Mouse (Mus musculus) cerebellum, adult 9-10 months (tissue): Measurements from ENCODE around the gene Fam102a.
A peak's percentile ranks its signal among the peaks of the same experiment; 100 is the strongest.

Source experiments
- DNase-seq: peaks from one replicate; pipeline ENCODE4 v3.0.0; 2022

The Fam102a gene

DNA sequence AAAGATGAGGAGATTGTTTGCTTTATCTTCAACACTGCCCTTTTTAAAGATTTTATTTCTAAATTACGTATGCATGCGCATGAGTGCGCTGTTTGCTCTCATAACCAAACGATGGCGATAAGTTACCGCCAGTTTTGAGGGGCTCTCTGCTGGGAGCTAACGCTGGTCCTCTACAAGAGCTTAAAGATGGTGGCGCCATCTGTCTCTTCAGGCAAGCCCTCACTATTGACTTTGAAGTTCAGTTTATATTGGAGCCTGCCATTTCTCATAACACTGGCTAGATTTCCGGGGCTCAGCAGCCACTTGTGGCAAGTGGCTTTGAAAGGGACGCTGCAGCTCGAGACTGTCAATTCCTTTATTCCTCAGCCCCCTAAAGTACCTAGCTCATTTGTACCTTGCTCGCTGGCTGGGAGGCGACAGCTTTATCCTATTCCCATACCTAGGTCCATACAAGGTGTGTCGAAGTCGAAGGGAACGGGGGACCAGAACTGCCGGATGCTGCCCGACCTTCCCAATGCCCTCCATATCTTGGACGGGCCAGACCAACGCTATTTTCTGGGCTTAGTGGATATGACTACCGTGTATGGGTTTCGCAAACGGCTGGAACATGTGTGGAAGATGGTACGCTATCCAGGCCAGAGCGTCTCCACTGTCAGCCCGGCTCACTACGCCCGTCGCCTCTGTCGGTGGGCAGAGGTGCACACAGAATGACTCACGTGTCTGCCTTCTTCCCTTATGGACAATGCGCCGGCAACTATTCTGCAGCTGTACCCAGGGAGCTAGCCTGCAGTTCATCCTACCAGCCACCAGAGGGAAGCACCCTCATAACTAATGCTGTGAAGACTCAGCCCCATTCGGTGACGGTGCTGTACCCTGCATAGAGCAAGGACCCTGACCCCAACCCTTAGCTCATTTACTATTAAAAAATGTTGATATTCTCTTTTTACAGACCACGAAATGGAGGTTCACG is 48.0 kb downstream of the Fam102a start:
- DNase-seq: peak; percentile 95

DNA sequence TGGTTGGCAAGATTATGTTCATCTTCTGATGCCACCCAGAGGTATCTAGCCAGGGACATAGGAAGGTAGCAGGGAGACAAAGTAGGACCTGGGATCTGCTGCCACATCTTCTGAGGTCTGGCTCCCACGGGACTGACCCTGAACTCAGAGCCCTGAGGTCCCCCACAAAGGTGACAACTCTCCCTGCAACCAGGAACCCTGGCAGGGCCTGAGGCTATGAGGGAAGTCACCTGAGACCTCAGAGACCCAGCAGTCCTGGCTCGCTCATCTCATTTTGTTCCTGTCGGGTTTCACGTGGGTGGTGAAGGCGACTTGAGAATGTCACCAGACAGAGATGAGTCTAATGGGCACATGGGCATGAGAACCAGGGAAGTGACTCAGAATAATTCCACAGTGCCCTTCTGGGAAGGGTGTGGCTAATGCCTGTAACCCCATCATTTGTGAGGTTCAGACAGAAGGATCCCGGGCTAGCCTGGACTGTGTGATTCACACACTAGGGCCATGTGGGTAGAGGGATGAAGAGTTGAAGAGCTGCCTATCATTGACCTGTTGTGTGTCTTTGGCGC is 50.1 kb downstream of the Fam102a start:
- DNase-seq: no peak

- peak; percentile 92 for DNase-seq
Measured at GRCm38 (mm10) chr2:32586871-32587351, 51.8 kb downstream of the Fam102a start, which contains the start of gene St6galnac4. Gene St6galnac4, plus strand, starts transcription at chr2:32587095.

DNA sequence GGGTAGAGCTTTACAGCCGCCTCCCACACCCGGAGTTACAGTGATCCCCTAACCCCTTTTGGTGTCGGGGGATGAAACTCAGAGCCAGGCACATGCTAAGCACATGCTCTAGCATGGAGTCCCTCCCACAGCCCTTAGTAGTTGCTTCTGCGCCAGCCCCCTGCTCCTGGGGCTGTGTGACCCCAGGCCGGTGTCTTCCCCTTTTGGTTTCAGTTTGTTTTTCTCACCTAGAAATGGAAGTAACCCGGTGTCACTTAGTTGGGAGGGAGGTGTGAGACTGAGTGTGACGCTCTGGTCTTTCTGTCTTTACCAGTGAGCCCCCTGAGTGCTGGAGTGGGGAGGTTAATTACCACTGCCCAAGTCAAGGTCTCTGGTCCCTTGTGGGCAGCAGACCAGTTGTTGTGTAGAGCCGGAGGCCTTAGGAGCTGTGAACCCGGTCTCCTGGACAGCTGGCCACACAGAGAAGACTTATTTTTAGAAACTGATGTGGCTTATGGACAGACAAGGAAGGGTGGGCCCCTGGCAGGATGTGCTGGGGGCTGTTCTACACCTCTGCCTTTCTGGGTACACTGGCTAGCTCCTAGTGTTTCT is 52.7 kb downstream of the Fam102a start:
- DNase-seq: no peak

DNA sequence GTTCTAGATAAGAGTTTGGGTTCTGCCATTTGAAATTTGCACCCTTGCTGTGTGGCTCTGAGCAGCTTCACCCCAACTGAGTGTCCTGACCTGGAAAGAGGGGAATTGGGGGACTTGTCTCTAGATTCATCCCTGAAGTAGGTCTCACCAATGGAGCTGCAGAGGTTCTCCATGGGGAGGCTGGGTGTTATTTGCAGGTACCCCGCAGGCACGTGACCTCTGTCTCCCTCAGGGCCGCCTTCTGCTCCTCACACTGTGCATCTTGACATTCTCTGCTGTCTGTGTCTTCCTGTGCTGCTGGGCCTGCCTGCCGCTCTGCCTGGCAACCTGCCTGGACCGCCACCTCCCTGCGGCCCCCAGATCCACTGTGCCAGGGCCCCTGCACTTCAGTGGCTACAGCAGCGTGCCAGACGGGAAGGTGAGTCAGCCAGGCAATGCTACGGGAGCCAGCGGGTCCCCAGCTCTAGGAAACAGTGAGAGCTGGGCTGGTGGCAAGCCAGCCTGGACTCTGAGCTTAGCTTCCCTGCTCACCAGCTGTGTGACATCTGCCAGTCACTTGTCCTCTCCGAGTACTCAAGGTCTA is 54.2 kb downstream of the Fam102a start:
- peak; percentile 91 for DNase-seq

- no peak for DNase-seq
Measured at GRCm38 (mm10) chr2:32590224-32590623, 55.1 kb downstream of the Fam102a start.

- no peak for DNase-seq
Measured at GRCm38 (mm10) chr2:32591249-32591648, 56.1 kb downstream of the Fam102a start.

- DNase-seq: peak; percentile 97
Measured at GRCm38 (mm10) chr2:32596725-32597124, 61.6 kb downstream of the Fam102a start.

DNA sequence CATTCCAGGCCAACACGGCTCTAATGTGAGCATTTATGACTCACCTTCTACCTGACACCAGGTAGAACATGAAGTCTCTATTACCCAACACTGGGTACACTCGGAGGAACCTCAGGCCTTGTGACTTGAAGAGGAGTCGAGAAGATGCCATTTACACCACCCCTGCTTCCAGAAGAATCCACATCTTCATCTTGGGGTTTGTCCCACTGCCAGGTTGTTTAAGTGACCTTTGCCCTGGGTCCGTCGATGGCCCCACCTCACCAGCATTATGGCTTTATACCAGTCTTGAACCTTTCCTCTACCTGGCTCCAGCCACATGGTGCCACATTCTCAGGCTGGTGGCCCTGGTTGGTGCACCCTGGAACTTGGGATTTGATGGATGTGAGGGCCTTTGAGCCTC is 62.1 kb downstream of the Fam102a start:
- DNase-seq: peak; percentile 68

DNA sequence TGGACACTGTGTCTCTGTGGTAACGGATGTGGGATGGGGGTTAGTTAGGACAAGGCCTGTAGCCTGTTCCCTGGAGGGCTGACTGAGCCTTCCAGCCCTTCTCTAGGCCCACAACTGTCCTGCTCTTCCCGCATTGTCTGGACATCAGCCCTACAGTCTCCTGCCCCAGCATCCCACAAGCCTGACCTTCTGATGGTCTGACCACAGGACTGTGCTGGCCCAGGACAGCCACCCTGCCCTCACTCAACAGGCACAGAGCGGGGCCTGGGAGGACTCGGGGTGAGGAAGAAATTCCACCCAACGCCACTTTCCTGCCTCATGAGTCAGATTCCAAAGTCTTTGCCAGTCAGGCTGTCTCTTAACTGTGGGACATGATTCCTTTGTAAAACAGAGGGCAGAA is 62.6 kb downstream of the Fam102a start:
- DNase-seq: no peak

DNA sequence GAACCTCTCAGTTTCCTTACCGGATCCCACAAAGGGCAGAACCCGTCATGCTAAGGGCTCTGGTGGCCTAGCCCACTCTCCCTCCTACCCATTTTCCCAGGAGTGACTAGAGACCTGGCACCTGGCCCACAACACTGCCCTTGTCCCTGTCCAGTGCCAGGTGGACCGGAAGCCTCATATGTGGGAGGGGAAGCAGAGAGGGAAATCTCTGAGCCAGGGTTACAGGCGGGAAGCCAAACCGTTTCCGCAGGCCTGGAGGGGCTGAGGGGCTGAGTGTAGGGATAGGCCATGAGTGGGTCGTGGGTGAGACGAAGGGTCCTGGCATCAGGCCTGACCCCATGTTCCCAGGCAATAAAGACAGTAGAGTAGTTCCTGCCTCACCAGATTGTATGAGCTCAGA is 63.4 kb downstream of the Fam102a start:
- DNase-seq: peak; percentile 80

- DNase-seq: no peak
Measured at GRCm38 (mm10) chr2:32599409-32599808, 64.3 kb downstream of the Fam102a start, which contains the start of gene St6galnac6. Gene St6galnac6, plus strand, starts transcription at chr2:32599709.

DNA sequence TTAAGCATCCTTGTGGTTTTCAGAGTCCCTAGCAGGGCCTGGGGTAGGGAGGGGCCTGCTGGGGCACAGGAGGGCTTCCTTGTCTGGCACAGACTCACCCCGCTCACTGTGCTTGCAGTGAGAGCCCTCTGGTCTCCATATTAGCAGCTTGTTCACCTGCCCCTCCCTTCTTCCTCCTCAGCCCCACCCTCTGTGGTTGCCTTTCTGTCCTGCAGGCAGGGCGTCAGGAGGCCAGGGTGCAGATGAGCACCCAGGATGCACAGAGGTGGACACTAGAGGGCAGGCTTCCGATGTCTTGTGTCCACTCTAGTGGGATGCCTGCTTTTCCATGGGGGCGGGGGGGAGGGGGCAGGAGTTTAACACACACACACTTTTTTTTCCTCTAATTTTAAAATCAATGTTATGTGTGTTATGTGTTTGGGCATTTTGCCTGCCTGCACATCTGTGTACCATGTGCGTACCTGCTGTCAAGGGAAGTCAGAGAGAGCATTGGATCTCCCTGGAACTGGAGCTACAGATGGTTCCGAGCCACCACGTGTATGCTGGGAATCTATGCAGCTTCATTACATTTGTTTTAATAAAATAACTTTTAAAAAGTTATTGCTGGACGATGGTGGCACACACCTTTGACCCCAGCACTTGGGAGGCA is 66.4 kb downstream of the Fam102a start:
- DNase-seq: no peak

GRCm38 (mm10) chr2:32602600-32603054 is 67.5 kb downstream of the Fam102a start:
- DNase-seq: peak; percentile 96

DNA sequence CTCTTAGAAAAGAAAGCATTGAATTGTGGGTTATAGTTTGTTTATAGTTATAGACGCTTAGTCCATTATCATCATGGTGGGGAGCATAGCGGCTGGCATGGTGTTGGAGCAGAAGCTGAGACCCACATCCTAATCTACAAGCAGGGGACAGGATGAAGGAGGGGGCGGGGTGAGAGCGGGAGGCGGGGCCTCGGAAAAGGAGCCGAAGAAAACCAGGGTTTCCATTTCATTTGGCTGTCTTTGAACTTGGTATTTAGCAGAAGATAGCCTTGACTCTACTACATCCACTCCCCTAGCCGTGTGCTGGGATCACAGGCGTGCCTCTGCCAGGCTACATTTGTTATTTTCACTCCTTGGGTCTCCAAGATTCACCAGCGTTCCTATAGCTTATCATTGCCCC is 69.5 kb downstream of the Fam102a start:
- no peak for DNase-seq

GRCm38 (mm10) chr2:32606161-32607142 is 71.3 kb downstream of the Fam102a start:
- DNase-seq: peak; percentile 89

DNA sequence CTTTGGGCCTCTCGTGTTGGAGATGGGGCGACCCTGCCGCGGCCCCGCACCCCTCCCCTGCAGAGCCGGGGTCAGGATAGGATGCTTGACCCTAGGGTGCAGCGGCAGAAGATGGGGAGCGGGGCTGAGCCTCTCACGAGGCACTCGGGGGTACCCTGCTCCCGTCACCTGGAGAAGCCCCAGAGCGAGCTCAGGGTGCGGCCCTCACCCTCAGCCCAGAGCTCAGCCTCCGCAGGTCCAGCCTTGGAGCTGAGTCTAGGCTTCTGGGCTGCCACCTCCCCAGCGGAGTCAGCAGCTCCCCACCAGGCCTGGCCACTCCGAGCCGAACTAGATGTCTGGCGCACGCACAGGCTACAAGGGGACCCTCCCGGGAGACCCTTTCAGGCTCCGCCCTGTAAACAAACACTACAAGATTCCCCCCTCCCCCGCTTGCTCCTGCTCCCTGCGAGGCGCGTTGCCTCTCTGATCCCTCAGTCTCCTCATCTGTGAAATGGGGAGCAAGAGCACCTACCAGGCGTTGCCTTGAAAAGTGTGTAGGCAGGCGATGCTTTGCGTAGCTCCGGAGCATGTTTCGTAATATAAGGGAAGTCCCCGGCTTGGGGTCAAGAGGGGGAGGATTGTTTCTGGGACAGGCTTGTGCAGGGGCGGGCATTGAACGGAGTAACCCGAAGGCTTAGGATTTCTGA is 72.3 kb downstream of the Fam102a start:
- DNase-seq: peak; percentile 77

GRCm38 (mm10) chr2:32608141-32608777 is 73.1 kb downstream of the Fam102a start:
- peak; percentile 80 for DNase-seq

DNA sequence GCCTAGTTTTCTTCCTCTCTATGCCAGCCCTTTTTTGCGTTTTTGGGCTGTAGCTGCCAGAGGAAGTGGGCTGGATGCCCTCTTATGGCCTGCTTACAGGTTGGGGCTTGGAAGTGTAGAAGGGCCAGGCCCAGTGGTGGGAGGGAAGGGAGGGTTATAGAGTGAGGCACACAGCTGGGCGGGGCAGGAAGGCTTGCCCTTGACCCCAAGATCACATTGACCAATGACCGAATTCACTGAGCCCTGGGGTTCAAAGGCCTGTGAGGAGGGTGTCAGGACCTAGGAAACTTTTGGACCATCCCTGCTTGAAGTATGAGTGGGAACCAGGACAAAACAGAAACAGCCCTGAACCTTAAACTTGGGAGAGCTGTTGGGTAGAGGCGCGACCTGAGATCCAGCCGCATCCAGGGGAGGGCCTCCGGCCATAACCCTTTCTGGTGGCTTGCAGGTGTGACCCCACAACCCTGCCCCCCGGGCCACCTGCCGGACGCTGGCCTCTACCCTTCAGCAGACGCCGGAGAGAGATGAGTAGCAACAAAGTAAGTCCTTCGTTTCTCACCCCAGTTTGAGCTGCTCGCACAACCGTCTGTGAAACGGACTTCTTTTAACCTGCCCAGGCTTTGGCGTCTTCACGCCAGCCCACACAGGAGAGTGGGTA is 73.8 kb downstream of the Fam102a start:
- DNase-seq: peak; percentile 46
